Mouse (Mus musculus): ENCODE measurements at regions not wholly inside any gene's neighbourhood (a gene's known extent, or its start where the extent isn't known, plus 50 kb on each side); places are given as distances from the start of the nearest gene placed in this dataset.

- TF ChIP-seq CTCF (IDR thresholded peaks at IDR 0.05) = no peak
- H3K4me1 ChIP-seq (ENCODE audit: insufficient read depth, low read length) = no peaks in the 10 kb centered on the region
- no peak overlapping the region for H3K4me3 ChIP-seq (ENCODE audit: low read depth, low read length)
- H3K4me2 ChIP-seq (ENCODE audit: low read depth, low read length, poor library complexity, severe bottlenecking) = no peak overlapping the region
- WGBS = 35% methylated on average over 3 of the region's 3 CpGs
- DNase-seq (ENCODE audit: low spot score) = no peak
- no peaks in the 10 kb centered on the region for H3K9me3 ChIP-seq (ENCODE audit: low read length)
- no peaks in the 10 kb centered on the region for H3K36me3 ChIP-seq (ENCODE audit: insufficient read depth, low read length)
- ATAC-seq (ENCODE audit: low FRiP score) = no peak
- H3K27ac ChIP-seq (ENCODE audit: low read depth, low read length) = no peak overlapping the region
- no peak overlapping the region for H3K9ac ChIP-seq (replicated peaks; ENCODE audit: low read length, poor library complexity, severe bottlenecking)
- no peaks in the 10 kb centered on the region for H3K27me3 ChIP-seq (ENCODE audit: insufficient read depth, low read length)
Measured at GRCm38 (mm10) chr1:29261375-29261774, 481.3 kb upstream of the Gm597 start.

- H3K4me2 ChIP-seq (ENCODE audit: low read depth, low read length, poor library complexity, severe bottlenecking) = no peak overlapping the region
- DNase-seq (ENCODE audit: low spot score) = peak; percentile 13
- no peaks in the 10 kb centered on the region for H3K9me3 ChIP-seq (ENCODE audit: low read length)
- H3K4me1 ChIP-seq (ENCODE audit: insufficient read depth, low read length) = no peaks in the 10 kb centered on the region; the same call in 1 of the 2 replicates
- no peak overlapping the region for H3K27ac ChIP-seq (ENCODE audit: low read depth, low read length)
- no peak for ATAC-seq (ENCODE audit: low FRiP score)
- no peak for TF ChIP-seq CTCF (IDR thresholded peaks at IDR 0.05)
- no peaks in the 10 kb centered on the region for H3K27me3 ChIP-seq (ENCODE audit: insufficient read depth, low read length)
- no peaks in the 10 kb centered on the region for H3K36me3 ChIP-seq (ENCODE audit: insufficient read depth, low read length)
- H3K4me3 ChIP-seq (ENCODE audit: low read depth, low read length) = no peak overlapping the region
- WGBS = 61% methylated on average over 3 of the region's 3 CpGs
- H3K9ac ChIP-seq (replicated peaks; ENCODE audit: low read length, poor library complexity, severe bottlenecking) = no peak overlapping the region
Measured at GRCm38 (mm10) chr1:29216766-29217581, 436.9 kb upstream of the Gm597 start.

Measured in midbrain, postnatal 0 days (tissue).